Mouse (Mus musculus): ENCODE results near the gene Srgap1.

- TF ChIP-seq POLR2A (IDR thresholded peaks at IDR 0.05; ENCODE audit: borderline replicate concordance, extremely low read depth, insufficient read depth, insufficient read length, poor library complexity, severe bottlenecking), result no peak
- no peak for TF ChIP-seq CTCF (IDR thresholded peaks at IDR 0.05; ENCODE audit: borderline replicate concordance, extremely low read depth, insufficient read depth, insufficient read length)
Measured at GRCm38 (mm10) chr10:121807771-121808170, 239.3 kb downstream of the Srgap1 start.

All from brain, embryonic 14.5 days (tissue).